Mouse (Mus musculus) CD8-positive naive resting alpha-beta T cell, adult 2 months (primary cell): ENCODE data around the gene Gm9780.
"Not testable (repeated sequence)": the region's sequence is repeated elsewhere in the genome, so short reads cannot be mapped to it uniquely, and the experiment has no call there.

ENCODE experiments used
- DNase-seq, 2 experiments: peaks; one replicate each; pipeline ENCODE4 v3.0.0; 2022; ENCODE audit warnings: low read depth in 2 of 2, low spot score in 2 of 2

Gm9780 gene

GRCm38 (mm10) chr14:26042611-26043010 is at the start of gene Gm9780:
TSS of gene Gm9780 (minus strand) at chr14:26042711.
- not testable (repeated sequence) for DNase-seq

DNA sequence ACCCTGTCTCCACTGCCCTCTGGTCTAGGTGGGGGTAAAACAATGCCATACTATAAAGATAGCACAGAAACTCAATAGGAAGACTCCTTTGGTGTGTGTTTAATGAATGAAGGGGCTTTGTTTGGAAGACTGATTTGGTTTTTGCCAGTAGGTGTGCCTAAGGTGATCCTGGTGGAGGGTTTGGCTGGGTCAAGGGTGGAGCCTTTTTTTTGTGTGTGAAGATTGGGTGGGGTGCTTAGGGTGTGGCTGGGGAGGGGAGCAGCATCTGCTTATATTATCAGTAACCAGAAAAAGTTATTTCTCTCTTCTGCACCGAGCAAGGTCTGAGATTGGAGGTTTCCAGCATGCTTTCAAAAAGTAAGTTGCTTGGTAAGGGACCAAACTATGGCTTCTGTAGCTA is 39.5 kb upstream of the Gm9780 start, which contains the start of gene Cphx3:
Gene Cphx3 (plus strand): TSS at position 301 of the 400 bp plus-strand sequence.
- not testable (repeated sequence) for DNase-seq

DNA sequence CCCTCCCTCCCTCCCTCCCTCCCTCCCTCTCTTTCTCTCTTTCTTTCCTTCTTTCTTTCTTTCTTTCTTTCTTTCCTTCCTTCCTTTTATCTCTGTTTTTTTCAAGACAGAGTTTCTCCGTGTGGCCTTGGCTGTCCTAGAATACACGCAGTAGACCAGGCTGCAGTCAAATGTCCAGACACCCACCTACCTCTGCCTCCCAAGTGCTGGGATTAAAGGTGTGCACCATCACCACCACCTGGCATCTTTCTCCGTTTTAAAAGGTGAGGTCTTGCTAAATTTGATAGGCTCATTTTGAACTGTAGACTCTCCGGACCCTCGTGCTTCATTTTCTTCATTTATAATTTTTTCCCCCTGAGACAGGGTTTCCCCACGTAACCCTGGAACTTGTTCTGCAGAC is 38.7 kb upstream of the Gm9780 start, which contains the start of gene Cphx2:
Gene Cphx2 (plus strand): TSS at position 301 of the 400 bp plus-strand sequence.
- not testable (repeated sequence) for DNase-seq

DNA sequence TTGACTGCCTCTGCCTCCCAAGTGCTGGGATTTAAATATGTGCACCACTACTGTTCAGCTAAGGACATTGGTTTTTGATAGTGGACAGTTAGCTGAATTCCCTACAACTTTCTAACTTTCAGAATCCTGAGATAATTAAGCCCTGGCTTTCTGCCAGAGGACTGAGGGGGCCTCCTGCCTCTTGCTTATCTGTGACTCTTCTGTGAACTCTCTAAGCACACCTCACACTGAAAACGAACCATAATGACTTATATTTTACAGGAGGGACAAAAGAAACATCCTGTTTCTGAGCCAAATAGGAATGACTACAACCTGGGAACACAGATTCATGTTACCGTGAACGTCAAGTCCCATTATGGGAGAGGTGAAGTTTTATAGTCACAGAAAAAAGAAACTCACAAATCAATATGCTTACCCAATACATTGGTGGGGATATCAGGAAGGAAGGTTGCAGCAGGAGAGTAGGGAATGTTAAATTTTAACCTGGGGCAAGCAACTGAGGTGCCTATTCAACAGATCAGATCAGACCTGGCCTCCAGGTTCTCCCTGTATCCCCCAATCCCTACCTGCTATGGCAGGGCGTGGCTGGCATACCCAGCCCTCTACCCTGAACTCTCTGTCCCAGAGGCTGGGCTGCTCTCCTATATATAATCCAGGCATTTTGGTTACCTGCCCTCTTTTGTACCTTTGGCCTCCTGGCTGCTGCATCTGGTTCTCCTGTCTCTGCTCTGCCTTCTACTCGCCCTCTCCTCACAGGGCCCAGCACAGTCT is 34.3 kb upstream of the Gm9780 start:
- not testable (repeated sequence) for DNase-seq

DNA sequence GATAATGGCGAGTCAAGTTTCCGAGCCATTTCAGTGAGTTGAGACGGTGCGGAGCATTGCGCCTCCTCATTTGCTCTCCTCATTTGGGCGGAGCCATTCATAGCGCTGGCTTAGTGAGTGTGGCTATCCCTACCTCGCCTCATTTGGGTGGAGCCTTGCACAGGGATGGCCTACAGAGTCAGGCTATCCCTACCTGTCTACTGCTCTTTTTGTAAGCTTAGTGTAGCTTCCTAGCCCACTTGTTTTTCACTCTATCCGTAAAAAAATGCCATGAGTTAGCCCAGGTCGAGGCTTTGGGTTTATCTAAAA is 24.8 kb upstream of the Gm9780 start, which contains the start of gene Tmem254c:
Gene Tmem254c (minus strand): TSS at position 31 of the 309 bp plus-strand sequence.
- not testable (repeated sequence) for DNase-seq

GRCm38 (mm10) chr14:26066574-26067324 is 24.2 kb upstream of the Gm9780 start:
- not testable (repeated sequence) for DNase-seq

- DNase-seq, result not testable (repeated sequence)
Observed at GRCm38 (mm10) chr14:26059362-26059761, 16.9 kb upstream of the Gm9780 start.

- not testable (repeated sequence) for DNase-seq
Observed at GRCm38 (mm10) chr14:26058184-26058583, 15.7 kb upstream of the Gm9780 start.

DNA sequence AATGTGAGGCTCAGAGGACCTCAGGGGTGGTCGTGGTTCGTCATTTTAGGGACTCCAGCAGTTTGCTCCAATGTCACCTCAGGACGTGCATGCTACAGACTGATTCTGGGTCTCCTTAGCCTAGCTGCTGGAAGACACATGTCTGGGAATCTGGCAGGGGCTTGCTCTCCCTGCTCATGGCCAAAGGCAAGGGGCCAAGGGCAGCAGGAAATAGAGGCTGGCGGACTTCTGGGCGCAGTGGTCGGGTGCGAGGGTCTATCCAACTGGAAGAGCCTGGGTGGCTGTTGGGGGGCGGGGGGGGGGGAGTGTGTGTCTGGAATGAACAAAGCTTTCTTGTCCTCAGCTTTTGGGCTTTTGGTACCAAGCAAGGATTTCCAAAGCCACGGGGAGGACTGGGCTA is 6.3 kb upstream of the Gm9780 start:
- DNase-seq, result not testable (repeated sequence)

GRCm38 (mm10) chr14:26047026-26047425 is 4.5 kb upstream of the Gm9780 start:
- not testable (repeated sequence) for DNase-seq

GRCm38 (mm10) chr14:26045007-26045406 is 2.5 kb upstream of the Gm9780 start:
- DNase-seq, result not testable (repeated sequence)

GRCm38 (mm10) chr14:26035439-26035838 is 7.1 kb downstream of the Gm9780 start:
- not testable (repeated sequence) for DNase-seq

DNA sequence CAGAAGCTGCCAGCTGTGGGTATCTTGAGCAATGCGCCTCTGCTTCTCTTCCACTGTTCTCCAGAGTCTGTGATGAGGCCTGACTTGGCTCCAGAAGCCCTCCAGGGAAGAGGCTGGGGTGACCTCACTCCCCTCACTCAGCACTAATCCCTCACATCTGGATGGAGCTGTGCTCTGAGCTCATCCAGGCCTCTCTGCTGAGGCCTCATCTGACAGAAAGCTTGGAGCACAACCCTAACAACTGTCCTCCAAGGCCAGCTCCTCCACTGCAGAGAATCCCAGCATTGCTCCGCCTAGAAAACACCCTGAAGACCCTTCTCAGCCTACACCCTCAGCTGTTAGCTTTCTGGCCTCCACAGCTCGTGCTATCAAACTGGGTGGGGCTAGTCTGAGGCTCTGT is 8.1 kb downstream of the Gm9780 start:
- not testable (repeated sequence) for DNase-seq

GRCm38 (mm10) chr14:26025653-26026052 is 16.9 kb downstream of the Gm9780 start:
- DNase-seq, result not testable (repeated sequence)

GRCm38 (mm10) chr14:26022831-26023230 is 19.7 kb downstream of the Gm9780 start:
- DNase-seq, result not testable (repeated sequence)

- DNase-seq, result not testable (repeated sequence)
Observed at GRCm38 (mm10) chr14:26021555-26021954, 21.0 kb downstream of the Gm9780 start.

DNA sequence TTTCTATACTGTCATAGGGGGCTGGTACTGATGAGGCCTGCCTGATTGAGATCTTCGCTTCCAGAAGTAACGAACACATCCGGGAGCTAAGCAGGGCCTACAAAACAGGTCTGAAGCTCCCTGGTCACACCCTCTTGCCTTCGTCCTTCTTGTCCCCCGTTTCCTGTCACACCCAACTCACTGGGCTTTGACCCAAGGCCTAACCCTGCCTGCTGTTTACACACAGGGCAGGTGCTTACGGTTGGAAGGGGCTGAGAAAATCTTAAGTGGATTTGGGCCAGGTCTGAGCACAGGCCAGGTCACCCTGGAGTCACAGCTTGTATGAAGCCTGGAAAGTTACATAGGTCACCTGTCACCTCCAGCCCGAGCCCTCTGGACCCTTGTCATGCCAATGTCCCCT is 26.1 kb downstream of the Gm9780 start:
- not testable (repeated sequence) for DNase-seq

DNA sequence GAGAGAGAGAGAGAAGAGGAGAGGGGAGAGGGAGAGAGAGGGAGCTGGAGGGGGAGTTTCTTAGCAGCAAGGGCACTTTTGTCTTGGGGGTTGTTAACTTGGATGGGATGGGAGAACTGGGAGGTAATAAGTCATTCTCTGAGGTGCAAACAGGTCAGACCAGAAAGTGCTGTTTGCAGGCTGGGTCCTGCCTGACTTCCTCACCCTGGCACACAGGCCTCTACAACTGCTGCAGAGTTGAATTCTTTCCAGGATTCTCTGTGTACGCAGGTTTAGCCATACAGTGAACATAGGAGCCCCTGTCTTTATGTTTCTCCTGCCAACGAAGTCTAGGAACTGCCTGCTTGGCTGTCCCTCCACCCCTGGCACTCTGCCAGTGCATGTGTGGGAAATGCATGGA is 35.0 kb downstream of the Gm9780 start:
- not testable (repeated sequence) for DNase-seq

GRCm38 (mm10) chr14:25981880-25982279 is 60.6 kb downstream of the Gm9780 start:
- DNase-seq, result not testable (repeated sequence)

DNA sequence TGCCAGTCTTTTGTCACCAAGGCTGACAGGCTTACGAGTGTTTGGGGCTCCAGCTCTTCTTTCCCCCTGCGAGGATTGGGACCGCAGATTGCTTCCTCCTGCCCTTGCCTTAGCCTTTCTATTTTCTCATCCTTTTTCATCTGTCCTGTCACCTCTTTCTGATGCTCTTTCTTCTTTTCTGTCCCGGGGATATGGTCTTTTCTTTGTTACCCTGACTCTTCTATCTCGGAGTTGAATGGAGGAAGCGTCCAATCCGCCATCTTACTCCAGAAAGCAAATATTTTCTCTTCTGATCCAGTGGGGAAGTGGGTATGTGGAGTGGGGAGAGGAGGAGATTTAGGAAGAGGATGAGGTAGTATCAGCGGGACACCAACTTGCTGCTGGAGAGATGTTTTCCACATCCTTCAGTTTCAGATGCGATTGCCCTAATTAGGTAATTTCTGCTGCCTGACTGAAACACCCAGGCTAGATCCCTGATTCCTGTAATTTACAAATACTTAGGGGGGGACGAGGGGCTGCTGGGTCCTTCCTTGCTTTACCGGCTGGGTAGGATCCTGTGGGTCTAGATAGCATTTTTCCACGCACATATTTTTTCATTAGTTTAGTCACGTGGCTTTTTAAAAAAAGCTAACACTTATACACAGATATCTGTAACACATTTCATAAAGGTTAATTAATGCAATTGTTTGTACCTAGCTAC is 63.1 kb downstream of the Gm9780 start:
- not testable (repeated sequence) for DNase-seq
